Mouse (Mus musculus): Measurements from ENCODE around the gene Hmgcs1. TPM values are rescaled to one million over a fixed set of nuclear protein-coding genes. Genes with fewer than 3 reads are reported as not detected.
"Not testable (repeated sequence)": the region's sequence is repeated elsewhere in the genome, so short reads cannot be mapped to it uniquely, and the experiment has no call there.

Gene Hmgcs1
- polyA plus RNA-seq (2016; fragmentation: Nextera tagmentation; extraction: Ambion mirVana): 340 and 341 TPM in 2 replicates

DNA sequence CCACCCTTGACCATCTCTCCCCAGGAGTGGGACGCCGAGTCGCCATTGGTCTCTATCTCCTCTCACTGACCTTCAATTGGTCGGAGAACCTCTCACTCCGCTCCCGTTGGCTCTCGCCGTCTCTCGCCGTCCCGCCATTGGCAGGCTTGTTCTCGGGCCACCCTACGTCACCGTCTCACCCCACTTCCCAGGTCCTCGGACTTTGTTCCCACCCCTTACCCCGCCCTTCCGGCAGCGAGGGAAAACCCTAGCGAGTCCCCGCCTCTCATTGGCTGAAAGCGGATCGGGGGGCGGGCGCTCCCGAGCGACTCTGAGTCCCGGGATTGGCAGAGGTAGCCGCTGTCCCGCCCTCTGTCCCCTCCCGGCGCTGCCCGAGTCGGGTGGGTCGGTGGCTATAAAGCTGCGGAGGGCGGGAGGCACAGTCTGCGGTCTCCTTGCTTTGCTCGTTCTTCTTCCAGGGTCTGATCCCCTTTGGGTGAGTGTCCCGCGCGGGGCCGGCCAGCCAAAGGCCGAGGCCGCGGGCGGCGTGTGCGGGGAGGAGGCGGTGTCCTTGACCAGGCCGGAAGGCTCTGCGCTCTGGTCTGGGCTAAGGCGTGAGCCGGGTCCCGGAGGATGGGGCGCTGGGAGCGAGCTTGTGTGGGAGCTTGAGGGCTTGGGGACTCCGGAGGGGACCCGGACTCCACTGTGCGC, at the start of gene Hmgcs1:
Hmgcs1 (plus strand) TSS at position 341 of the 690 bp plus-strand sequence.
- peaks cover 52% of the 10 kb centered on the region for H3K4me1 ChIP-seq
- peaks cover 22% of the 10 kb centered on the region for H3K36me3 ChIP-seq (replicated peaks)
- no peaks in the 10 kb centered on the region for H3K27me3 ChIP-seq (ENCODE audit: poor library complexity, severe bottlenecking)
- no peaks in the 10 kb centered on the region for H3K9me3 ChIP-seq
- DNase-seq (ENCODE audit: extremely low spot score, low spot score): peak; percentile 100
- H3K4me3 ChIP-seq: peak within 1 kb of the TSS; percentile 69
- H3K27ac ChIP-seq: peak within 1 kb of the TSS; percentile 97
- WGBS: under 1% methylated on average over 59 of the region's 59 CpGs

GRCm38 (mm10) chr13:119640504-119640903, 49.7 kb upstream of the Hmgcs1 start:
- Histone ChIP-seq H3K9me3 (no peaks in the 10 kb centered on the region), H3K27me3 (ENCODE audit: poor library complexity, severe bottlenecking) (no peaks in the 10 kb centered on the region), H3K27ac (no peak overlapping the region), H3K36me3 (replicated peaks) (no peaks in the 10 kb centered on the region), H3K4me1 (no peaks in the 10 kb centered on the region), H3K4me3 (no peak overlapping the region)
- 40% methylated on average over 4 of the region's 4 CpGs for WGBS
- DNase-seq (ENCODE audit: extremely low spot score, low spot score): no peak

DNA sequence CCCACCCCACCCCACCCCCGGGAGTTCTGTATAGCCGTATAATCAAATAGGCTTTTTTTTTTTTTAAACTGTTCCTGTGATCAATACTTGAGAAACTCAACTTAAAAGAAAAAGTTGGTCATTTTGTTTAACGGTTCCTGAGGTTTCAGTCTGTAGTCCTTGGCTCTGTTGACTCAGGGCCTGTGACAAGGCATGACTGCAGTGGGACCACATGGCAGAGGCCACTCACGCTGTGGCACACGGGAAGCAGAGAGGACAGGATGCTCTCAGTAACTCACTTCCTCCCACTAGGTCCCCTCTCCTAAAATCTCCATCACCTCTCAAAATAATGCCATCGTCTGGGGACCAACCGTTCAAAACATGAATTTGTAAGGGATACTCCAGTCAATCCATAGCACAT, 49.0 kb upstream of the Hmgcs1 start:
- Histone ChIP-seq H3K27ac (no peak overlapping the region), H3K9me3 (no peaks in the 10 kb centered on the region), H3K4me3 (no peak overlapping the region), H3K27me3 (ENCODE audit: poor library complexity, severe bottlenecking) (no peaks in the 10 kb centered on the region), H3K4me1 (no peaks in the 10 kb centered on the region), H3K36me3 (replicated peaks) (no peaks in the 10 kb centered on the region)
- DNase-seq (ENCODE audit: extremely low spot score, low spot score): no peak
- 85% methylated on average over 7 of the region's 7 CpGs for WGBS

- Histone ChIP-seq H3K36me3 (replicated peaks) (no peaks in the 10 kb centered on the region), H3K27me3 (ENCODE audit: poor library complexity, severe bottlenecking) (no peaks in the 10 kb centered on the region), H3K9me3 (no peaks in the 10 kb centered on the region), H3K4me1 (peaks cover 8% of the 10 kb centered on the region), H3K4me3 (no peak overlapping the region), H3K27ac (no peak overlapping the region)
- DNase-seq (ENCODE audit: extremely low spot score, low spot score): no peak
- WGBS: 74% methylated on average over 5 of the region's 5 CpGs
Measured at GRCm38 (mm10) chr13:119644769-119645168, 45.4 kb upstream of the Hmgcs1 start.

DNA sequence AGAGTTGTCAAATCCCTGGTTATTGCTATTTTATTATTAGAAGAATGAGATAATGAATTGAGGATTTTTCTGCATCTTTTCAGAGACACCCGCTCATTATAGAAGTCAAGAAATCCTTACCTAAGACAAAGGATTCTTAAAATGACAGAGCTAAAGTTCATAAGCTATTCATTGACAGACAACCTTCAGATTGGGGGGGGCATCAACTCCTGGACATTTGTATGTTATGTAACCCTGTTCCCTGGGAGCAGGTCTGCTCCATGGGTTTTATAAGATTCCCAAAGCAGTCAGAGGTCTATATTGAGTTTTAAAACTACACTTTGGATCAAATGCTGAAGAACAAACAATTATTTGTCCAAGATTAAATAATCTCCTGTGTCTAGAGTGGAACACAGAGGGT, 43.7 kb upstream of the Hmgcs1 start:
- Histone ChIP-seq H3K27ac (no peak overlapping the region), H3K4me3 (no peak overlapping the region), H3K4me1 (peaks cover 8% of the 10 kb centered on the region), H3K36me3 (replicated peaks) (no peaks in the 10 kb centered on the region), H3K9me3 (no peaks in the 10 kb centered on the region), H3K27me3 (ENCODE audit: poor library complexity, severe bottlenecking) (no peaks in the 10 kb centered on the region)
- WGBS: 91% methylated on average over 1 of the region's 1 CpGs
- DNase-seq (ENCODE audit: extremely low spot score, low spot score): no peak

GRCm38 (mm10) chr13:119648891-119649698, 41.1 kb upstream of the Hmgcs1 start:
- Histone ChIP-seq H3K27me3 (ENCODE audit: poor library complexity, severe bottlenecking) (no peaks in the 10 kb centered on the region), H3K4me3 (no peak overlapping the region), H3K4me1 (peaks cover 8% of the 10 kb centered on the region), H3K36me3 (replicated peaks) (no peaks in the 10 kb centered on the region), H3K27ac (0 out of 2 replicates have a peak overlapping the region, but pooled peaks have one; percentile 6), H3K9me3 (no peaks in the 10 kb centered on the region)
- 71% methylated on average over 15 of the region's 15 CpGs for WGBS
- DNase-seq (ENCODE audit: extremely low spot score, low spot score): no peak

DNA sequence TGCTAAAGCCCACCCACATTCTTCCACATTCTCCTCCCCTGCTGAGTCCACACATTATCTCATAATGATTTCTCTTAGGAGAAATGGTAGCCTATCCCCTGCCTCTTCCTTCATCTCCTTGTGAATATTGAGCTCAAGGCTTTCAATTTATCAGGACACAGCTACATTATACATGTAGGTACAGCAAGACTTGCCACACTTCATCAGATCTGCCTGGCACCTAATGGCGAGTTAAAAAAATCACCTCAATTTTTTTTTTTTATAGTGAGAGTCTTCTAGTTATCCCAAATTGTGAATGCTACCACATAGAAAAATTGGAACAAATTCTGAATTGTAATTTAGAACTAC, 40.5 kb upstream of the Hmgcs1 start:
- Histone ChIP-seq H3K27me3 (ENCODE audit: poor library complexity, severe bottlenecking) (no peaks in the 10 kb centered on the region), H3K27ac (0 out of 2 replicates have a peak overlapping the region, but pooled peaks have one; percentile 6), H3K9me3 (no peaks in the 10 kb centered on the region), H3K36me3 (replicated peaks) (no peaks in the 10 kb centered on the region), H3K4me3 (no peak overlapping the region), H3K4me1 (peaks cover 8% of the 10 kb centered on the region)
- no peak for DNase-seq (ENCODE audit: extremely low spot score, low spot score)
- 95% methylated on average over 1 of the region's 1 CpGs for WGBS

DNA sequence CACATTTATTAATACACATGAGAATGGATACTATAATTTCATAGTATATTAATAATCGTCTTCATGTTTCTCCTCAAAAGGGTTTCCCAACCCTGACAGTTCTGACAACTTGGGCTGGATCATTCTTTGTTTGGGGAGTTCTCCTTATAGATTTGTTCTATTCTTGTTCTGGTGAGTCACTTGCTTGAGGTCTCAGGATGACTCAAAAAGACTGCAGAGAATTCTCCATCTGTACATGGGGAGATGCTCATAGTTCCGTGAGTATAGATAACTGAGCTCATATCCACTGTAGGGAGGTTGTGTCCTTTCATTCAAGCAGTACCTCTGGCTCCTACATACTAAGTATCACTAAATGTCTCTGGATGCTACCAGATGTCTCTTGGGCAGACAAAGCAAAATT, 35.4 kb upstream of the Hmgcs1 start:
- Histone ChIP-seq H3K4me3 (no peak overlapping the region), H3K36me3 (replicated peaks) (no peaks in the 10 kb centered on the region), H3K9me3 (peaks cover 4% of the 10 kb centered on the region; the same call in 1 of the 2 replicates), H3K4me1 (no peaks in the 10 kb centered on the region), H3K27me3 (ENCODE audit: poor library complexity, severe bottlenecking) (no peaks in the 10 kb centered on the region), H3K27ac (no peak overlapping the region)
- no peak for DNase-seq (ENCODE audit: extremely low spot score, low spot score)
- 95% methylated on average over 2 of the region's 2 CpGs for WGBS

- H3K36me3 ChIP-seq (replicated peaks): no peaks in the 10 kb centered on the region
- no peaks in the 10 kb centered on the region for H3K4me1 ChIP-seq
- H3K9me3 ChIP-seq: peaks cover 7% of the 10 kb centered on the region; the same call in 1 of the 2 replicates
- H3K27me3 ChIP-seq (ENCODE audit: poor library complexity, severe bottlenecking): no peaks in the 10 kb centered on the region
- DNase-seq (ENCODE audit: extremely low spot score, low spot score): no peak
- 84% methylated on average over 2 of the region's 2 CpGs for WGBS
- no peak overlapping the region for H3K4me3 ChIP-seq
- no peak overlapping the region for H3K27ac ChIP-seq
Measured at GRCm38 (mm10) chr13:119656246-119656645, 33.9 kb upstream of the Hmgcs1 start.

DNA sequence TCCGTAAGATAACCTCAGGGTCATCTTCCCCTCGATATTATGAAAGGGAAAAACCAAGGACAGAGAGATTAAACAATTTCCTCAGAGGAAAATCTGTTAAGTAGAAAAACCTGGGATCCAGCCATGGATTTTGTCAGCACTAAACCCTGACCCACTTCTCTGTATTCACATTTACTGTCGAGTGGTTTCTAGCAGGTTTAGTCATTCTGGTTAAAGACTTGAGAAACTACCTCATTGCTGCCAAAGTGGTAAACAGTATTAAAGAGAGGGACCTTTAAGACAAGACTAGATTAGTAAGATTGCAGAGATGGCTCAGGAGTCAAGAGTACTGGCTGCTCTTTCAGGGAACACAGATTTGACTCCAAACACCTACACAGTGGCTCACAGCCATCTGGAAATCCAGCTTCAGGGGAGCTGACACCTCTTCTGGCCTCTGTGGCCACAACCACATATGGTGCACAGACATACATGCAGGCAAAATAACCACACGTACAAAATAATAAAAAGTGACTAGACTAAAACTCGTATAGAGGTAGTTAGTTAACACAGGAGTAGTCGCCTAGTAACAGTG, 33.2 kb upstream of the Hmgcs1 start:
- no peaks in the 10 kb centered on the region for H3K4me1 ChIP-seq
- no peak overlapping the region for H3K4me3 ChIP-seq
- H3K27ac ChIP-seq: no peak overlapping the region
- H3K27me3 ChIP-seq (ENCODE audit: poor library complexity, severe bottlenecking): no peaks in the 10 kb centered on the region
- H3K9me3 ChIP-seq: peaks cover 7% of the 10 kb centered on the region; the same call in 1 of the 2 replicates
- no peak for DNase-seq (ENCODE audit: extremely low spot score, low spot score)
- WGBS: 86% methylated on average over 6 of the region's 6 CpGs
- no peaks in the 10 kb centered on the region for H3K36me3 ChIP-seq (replicated peaks)

DNA sequence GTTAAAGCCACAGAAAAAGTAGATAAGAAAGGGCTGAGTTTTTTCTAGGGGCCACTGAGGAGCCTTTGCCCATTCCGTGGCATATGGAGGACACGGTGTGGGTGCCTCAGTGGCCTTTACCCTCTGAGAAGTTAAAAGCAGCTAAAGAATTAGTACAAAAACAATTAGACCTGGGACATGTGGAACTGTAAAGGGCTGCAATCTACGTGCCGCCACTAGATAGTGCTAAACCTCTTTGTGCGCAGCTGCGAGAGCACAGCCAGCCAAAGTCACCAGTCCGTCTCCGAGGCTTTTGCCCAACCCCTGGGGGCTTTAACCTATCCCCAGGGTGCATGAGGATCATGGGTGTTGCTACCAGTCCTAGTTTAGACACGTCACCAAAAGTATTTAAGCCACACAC, 28.8 kb upstream of the Hmgcs1 start:
- not testable (repeated sequence) for H3K9me3 ChIP-seq; DNase-seq (ENCODE audit: extremely low spot score, low spot score); H3K4me3 ChIP-seq; H3K36me3 ChIP-seq (replicated peaks); H3K27me3 ChIP-seq (ENCODE audit: poor library complexity, severe bottlenecking); H3K4me1 ChIP-seq; H3K27ac ChIP-seq
- WGBS: 66% methylated on average over 6 of the region's 9 CpGs

- no peak for DNase-seq (ENCODE audit: extremely low spot score, low spot score)
- H3K36me3 ChIP-seq (replicated peaks): no peaks in the 10 kb centered on the region
- H3K9me3 ChIP-seq: no peaks in the 10 kb centered on the region
- H3K27me3 ChIP-seq (ENCODE audit: poor library complexity, severe bottlenecking): no peaks in the 10 kb centered on the region
- no peak overlapping the region for H3K4me3 ChIP-seq
- WGBS: 89% methylated on average over 8 of the region's 8 CpGs
- no peaks in the 10 kb centered on the region for H3K4me1 ChIP-seq
- H3K27ac ChIP-seq: no peak overlapping the region
Measured at GRCm38 (mm10) chr13:119678794-119679193, 11.4 kb upstream of the Hmgcs1 start.

DNA sequence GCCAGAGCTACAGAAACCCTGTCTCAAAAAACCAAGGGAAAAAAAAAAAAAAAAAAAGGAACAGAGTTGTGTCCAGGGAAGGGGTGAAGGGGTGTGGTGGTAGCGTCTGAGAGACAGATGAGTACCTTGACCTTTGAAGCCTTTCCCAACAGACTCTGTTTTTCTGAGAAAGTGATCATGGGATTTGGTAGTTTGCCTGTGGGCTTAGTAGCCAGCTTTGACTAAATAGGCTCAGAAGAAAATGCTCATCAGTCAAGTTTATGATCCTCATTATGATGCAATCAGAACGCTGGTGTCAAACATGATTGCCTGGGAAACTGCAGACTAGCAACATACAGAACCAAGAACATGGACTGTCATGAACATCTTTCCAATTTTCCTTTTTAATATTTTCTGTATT, 10.5 kb upstream of the Hmgcs1 start:
- Histone ChIP-seq H3K9me3 (no peaks in the 10 kb centered on the region), H3K27ac (no peak overlapping the region), H3K4me3 (no peak overlapping the region), H3K4me1 (no peaks in the 10 kb centered on the region), H3K36me3 (replicated peaks) (no peaks in the 10 kb centered on the region), H3K27me3 (ENCODE audit: poor library complexity, severe bottlenecking) (no peaks in the 10 kb centered on the region)
- WGBS: 89% methylated on average over 2 of the region's 2 CpGs
- no peak for DNase-seq (ENCODE audit: extremely low spot score, low spot score)

Measured in forebrain, embryonic 10.5 days (tissue).